Mouse (Mus musculus) embryo, embryonic 10 days (tissue): ENCODE measurements around the gene Crybg2.

Source experiments
- DNase-seq: peaks from one replicate; pipeline ENCODE4 v3.0.0-alpha.2; 2015; ENCODE audit warnings: low spot score

Crybg2 gene

GRCm38 (mm10) chr4:134060135-134060865, at the start of gene Crybg2:
TSS of gene Crybg2 (plus strand) at chr4:134060815.
- no peak for DNase-seq

DNA sequence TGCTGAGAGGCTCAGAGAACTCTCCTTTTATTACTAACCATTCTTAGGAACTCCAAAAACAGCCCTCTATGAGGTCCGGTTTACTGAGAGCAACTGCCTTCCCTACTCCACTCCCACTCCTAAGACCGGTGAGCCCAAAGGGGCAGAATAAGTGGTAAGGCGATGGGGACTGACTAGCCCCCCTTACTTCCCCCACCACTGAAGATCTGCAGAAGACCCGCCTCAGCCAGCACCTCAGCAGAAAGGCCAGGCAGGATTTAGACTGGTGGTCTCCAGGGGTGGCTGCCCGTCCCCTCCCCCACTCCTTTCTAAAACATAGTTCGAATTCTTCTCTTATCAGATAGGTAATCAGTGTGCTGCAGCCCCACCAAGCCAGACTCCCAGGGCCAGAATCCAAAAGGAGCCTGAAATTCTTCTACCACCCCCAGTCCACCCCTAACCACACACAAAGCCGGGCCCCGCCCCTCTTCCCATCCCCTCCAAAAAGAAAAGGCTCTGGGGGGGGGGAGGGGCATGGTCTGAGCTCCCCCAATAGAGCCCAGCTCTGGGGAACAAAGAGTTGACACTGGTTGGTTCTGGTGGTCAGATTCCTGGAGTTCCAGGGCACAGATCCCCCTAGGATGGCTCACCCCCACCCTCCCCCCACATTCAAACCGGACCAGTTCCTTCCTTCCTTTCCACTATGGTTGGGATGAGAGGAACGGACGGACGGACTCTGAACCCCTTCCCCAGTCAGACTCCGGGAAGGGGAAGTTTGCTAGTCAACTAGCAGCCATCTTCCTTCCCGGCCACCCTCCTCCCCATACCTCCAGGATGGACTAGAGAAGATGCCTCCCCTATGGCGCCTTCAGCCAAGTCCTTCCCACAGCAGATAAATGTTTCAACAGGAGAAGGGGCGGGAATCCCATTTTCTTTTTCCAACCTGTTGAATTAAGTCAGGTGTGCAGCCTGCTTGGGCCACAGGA, 48.9 kb upstream of the Crybg2 start:
- DNase-seq, result peak; percentile 71

GRCm38 (mm10) chr4:134012858-134013528, 47.6 kb upstream of the Crybg2 start:
- DNase-seq, result peak; percentile 75

GRCm38 (mm10) chr4:134016208-134016607, 44.4 kb upstream of the Crybg2 start:
- no peak for DNase-seq

GRCm38 (mm10) chr4:134016767-134017166, 43.8 kb upstream of the Crybg2 start:
- peak; percentile 89 for DNase-seq

DNA sequence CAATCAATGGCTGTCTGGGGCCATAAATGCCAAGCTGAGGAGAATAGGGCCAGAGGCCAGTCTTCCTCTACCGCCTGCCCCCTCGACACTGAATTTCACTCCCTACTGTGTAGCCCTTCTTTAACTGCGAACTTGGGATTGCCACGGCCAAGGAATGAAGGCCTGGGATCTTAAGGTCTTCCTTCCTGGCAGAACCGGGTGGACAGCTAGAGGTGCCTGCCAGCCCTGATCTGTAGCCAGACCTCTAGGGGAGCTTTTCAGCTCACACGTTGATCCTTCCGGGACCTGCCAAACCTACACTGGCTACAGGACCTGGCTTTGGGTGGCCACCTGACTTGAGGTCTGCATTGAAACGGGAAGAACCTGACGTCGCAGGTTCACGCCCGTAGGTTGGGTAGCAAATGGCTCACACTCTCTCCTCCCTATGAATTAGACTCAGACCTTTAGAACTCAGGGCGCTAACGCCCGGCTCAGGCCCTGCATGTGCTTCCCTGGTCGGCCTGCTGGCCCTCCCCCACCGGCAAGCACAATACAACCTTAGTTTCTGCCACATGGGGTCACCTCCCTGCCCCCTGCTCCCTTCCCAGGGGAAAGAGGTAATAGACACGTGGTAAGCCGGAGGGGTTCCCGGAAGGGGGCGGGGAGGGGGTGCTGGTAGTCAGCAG, 43.3 kb upstream of the Crybg2 start:
- peak; percentile 73 for DNase-seq

GRCm38 (mm10) chr4:134018038-134018778, 42.4 kb upstream of the Crybg2 start:
- DNase-seq, result peak; percentile 75

- DNase-seq, result peak; percentile 85
These were observed 41.9 kb upstream of the Crybg2 start, which contains the start of gene Lin28a for GRCm38 (mm10) chr4:134018779-134019145. TSS of gene Lin28a (minus strand) at chr4:134018841.

- DNase-seq, result peak; percentile 88
These were observed 41.4 kb upstream of the Crybg2 start for GRCm38 (mm10) chr4:134019210-134019609.

- peak; percentile 96 for DNase-seq
These were observed 40.8 kb upstream of the Crybg2 start for GRCm38 (mm10) chr4:134019641-134020351.

- DNase-seq, result peak; percentile 87
These were observed 40.0 kb upstream of the Crybg2 start for GRCm38 (mm10) chr4:134020621-134021020.

DNA sequence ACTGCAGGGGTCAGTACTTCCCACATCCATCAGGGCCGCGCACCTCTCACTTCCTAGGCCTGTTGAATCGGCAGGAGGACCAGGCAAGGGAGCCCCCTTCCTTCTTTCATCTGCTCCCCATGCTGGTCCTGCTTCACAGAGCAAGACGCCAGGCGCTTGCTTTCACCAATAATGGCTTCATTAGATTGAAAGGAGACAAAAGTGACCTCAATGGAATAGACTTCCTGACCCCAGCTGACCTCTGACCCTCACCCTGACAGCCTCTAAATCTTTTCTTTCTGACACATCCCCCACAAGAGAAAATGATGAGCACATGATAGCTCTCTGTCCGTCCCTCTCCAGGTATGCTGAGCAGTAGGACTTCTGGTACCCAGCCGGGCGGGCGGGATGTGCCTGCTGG, 34.8 kb upstream of the Crybg2 start:
- DNase-seq, result peak; percentile 53

DNA sequence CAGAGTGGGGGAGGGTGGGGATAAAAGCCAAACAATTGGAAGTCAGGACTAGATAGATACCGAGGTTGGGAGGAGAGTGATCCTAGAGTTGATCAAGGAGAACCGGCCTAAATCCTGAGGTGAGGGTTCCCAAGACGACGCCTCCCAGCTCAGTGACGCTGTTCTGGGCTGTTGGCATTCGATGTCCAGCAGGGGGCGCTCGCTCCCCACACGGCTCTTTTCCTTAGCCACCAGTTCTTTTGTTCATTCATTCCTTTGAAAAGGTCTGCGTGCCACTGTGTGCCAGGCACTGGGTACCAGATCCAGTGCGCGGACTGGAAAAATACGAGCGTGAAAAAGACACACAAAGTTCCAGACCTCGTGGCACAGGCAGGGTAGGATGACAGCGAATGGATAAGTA, 24.7 kb upstream of the Crybg2 start:
- peak; percentile 92 for DNase-seq

DNA sequence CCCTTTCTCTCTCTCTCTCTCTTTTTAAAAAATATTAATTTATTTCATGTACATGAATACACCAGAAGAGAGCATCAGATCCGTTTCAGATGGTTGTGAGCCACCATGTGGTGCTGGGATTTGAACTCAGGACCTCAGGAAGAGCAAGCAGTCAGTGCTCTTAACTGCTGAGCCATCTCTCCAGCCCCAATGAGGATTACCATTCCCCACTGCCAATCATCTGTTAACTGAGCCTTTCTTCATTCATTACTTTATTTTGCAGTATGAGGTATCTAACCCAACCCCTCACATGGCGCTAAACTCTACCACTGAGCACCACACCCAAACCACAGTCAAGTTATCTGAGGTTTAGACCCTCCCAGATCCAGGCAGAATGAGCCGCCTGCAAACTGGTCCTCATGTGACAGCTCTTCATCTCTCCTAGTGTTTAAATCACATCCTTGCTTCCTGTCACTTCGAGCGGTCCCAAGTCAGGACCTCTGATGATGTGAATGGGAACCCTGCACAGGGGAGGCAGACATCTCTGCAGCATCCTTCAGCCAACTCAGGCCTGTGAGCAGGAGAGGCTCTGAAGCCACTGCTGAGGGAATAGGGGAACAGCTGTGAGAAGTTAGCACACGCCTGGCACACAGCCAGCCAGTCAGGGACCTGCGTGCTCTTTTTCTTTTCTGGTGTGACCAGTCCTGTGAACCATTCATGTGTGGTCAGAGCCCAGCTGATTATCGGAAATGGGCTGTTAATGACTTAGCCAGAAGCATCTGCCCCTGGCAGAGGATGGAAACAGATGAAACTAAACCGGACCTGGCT, 19.1 kb upstream of the Crybg2 start:
- DNase-seq, result no peak

- no peak for DNase-seq
These were observed 17.6 kb upstream of the Crybg2 start for GRCm38 (mm10) chr4:134043041-134043440.

DNA sequence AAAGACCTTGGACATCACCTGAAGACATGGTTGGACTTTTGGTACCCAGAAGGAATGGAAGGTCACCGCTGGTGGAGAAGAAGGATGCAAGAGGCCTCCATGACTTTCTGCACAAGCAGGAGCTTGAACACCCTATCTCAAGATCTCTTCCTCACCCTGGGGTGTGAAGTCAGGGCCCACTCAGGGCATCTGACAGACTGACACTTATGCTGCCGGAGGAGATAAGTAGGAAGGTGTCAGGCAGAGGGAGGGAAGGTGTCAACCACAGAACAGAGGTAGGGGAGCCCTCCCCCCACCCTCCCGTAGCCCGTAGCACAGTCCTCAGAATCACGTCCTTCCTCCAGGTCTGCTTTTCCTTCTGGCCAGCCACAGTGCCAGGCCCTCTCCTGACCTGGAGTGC, 13.0 kb upstream of the Crybg2 start:
- DNase-seq, result no peak

DNA sequence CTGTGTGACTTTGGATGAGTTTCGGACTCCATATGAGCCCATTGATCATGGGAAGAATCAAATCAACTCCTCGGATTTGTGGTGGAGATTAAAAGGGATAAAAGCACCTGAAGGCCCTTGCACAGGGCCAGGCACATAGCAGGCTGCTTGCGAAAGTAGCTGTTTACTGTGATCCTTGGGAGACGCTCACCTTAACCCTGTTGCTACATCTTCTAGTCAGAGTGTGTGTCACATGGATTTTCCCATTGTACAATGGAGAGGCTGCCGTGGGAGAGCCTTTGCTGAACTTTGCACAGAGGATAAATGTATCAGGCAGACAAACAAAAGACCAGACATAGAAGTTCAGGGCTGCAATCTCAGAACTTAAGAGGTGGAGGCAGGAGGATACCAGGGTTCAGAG, 8.7 kb upstream of the Crybg2 start:
- no peak for DNase-seq

DNA sequence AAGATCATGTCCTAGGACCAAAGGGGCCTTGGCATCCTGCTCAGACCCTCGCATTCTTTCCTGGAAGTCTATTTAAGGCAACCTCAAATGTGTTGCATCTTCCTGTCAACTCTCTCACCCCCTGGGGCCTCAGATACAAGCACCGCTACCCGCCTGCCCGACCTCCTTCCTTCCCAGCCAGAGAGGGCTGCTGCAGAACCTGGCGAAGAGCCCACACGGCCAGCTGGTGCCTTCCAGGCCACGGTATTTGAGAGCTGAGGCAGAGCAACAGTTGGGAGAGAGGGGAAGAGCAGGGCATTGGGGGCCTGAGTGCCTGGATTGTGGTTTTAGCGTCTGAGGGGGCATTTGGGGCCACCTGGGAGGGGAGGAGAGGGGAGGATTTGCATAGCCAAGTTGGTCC, 8.1 kb upstream of the Crybg2 start:
- DNase-seq, result no peak

DNA sequence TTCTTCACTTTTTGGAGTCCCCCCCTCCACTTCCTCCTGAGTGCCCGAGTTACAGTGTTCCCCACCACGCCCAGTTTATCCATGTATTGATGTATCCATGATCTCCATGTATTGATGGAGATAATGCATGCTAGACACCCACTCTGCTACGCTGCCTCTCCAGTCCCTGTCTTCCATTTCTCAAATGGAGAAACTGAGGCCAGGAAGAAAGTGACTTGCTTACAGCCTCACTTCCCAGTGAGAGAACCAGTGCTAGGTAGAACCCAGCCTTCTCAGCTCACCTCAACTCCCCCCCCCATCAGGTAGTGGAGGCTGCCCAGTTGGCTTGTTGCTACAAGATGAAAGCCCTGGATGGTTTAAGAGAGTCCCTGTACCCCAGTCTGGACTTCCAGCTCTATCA, 7.1 kb upstream of the Crybg2 start, which contains the start of gene Zfp683:
Zfp683 (plus strand) TSS at position 301 of the 400 bp plus-strand sequence.
- no peak for DNase-seq
